Mouse (Mus musculus): ENCODE measurements around the gene Rab34. TPM values are rescaled to one million over a fixed set of nuclear protein-coding genes. Genes with fewer than 3 reads are reported as not detected.
A peak's percentile ranks its signal among the peaks of the same experiment; 100 is the strongest.

Gene Rab34
- polyA plus RNA-seq, 1 experiment: 79.2 TPM

GRCm38 (mm10) chr11:78164924-78165760 is 23.1 kb upstream of the Rab34 start, which contains the start of gene Traf4:
Gene Traf4 (minus strand): TSS chr11:78165589.
- peak; percentile 72 for DNase-seq (ENCODE audit: low spot score)

GRCm38 (mm10) chr11:78165761-78166109 is 22.5 kb upstream of the Rab34 start:
- DNase-seq (ENCODE audit: low spot score): no peak

DNA sequence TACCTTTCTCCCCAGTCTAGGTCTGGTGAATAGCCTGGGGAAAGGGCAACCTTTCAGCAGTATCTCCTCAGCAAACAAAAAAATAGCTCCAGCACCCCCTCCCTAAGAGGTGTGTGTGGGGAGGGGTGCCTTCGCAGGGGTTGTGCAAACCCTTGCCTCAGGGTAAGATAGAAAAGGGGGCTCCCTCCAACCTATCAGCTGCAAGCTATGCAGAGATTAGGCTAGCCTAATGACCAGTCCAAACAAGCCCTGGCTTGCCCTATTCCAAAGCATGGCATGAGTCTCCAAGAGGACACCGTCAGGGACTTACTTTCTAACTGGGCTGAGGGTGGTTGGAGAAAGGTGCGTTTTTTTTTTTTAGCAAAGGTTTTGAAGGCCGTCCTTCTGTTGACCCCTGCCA is 22.1 kb upstream of the Rab34 start:
- DNase-seq (ENCODE audit: low spot score): no peak

GRCm38 (mm10) chr11:78166640-78167039 is 21.6 kb upstream of the Rab34 start:
- no peak for DNase-seq (ENCODE audit: low spot score)

- DNase-seq (ENCODE audit: low spot score): no peak
Measured at GRCm38 (mm10) chr11:78167257-78167959, 20.8 kb upstream of the Rab34 start.

DNA sequence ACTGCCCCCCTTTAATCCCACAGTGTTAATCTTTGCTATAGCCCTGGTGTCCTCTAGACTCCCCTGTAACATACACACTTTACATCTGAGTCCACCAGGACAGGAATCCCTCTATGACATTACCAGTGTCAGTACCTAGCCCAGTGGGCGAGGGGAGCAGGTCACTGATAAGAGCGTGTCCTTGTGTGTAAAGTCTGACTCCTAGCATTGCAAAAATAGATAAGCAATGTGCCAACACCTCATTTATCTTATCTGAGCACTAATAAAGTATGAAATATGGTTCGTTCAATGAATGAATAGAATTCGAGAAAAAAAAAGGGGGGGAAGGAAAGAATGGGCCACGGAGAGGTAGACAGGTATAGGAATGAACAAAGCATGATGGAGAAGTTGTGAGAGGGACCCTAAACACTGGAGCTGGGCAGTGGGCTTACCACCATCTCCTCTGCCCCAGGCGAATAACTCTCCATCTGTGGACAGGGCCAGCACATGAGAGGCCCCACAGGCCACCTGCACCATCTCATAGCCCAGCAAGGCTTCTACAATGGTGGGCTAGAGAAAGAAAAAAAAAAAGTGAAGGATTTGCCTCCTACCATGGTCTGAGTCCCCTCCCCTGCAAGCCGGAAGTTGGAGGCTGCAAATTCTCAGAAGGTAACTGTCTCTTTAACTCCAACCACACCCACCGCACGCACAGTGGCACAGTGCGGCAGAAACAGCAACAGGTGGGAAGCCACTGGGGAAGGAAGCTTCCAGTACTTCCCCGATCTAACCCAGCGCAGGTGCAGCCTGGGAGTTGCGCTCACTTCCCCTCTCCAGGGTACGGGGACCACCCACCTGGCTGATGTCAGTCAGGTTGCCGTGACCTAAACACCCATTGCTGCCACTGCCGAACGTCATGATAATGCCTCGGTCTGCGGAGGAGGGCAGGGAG is 19.4 kb upstream of the Rab34 start:
- no peak for DNase-seq (ENCODE audit: low spot score)

DNA sequence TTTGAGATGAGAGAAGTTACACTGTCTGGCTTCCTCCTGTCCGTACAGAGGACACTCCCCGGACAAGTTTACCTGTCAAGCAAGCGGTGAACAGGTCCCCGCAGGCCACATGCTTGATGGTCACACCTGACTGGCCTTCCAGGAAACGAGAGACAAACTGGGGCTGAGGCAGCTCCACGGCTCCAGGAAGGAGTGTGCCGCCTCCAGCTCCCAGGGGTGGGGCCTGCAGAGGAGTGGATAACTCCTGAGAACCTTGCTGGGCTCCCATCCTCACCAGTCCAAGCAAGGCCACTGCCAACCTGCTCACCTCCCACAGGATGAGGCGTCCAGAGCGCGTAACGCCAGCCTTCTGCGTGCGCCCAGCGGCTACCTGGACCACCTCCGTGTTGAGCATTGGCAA is 17.9 kb upstream of the Rab34 start:
- no peak for DNase-seq (ENCODE audit: low spot score)

- DNase-seq (ENCODE audit: low spot score): no peak
Measured at GRCm38 (mm10) chr11:78171328-78171727, 16.9 kb upstream of the Rab34 start.

- DNase-seq (ENCODE audit: low spot score): no peak
Measured at GRCm38 (mm10) chr11:78172034-78172747, 16.0 kb upstream of the Rab34 start.

- no peak for DNase-seq (ENCODE audit: low spot score)
Measured at GRCm38 (mm10) chr11:78172748-78173383, 15.4 kb upstream of the Rab34 start.

DNA sequence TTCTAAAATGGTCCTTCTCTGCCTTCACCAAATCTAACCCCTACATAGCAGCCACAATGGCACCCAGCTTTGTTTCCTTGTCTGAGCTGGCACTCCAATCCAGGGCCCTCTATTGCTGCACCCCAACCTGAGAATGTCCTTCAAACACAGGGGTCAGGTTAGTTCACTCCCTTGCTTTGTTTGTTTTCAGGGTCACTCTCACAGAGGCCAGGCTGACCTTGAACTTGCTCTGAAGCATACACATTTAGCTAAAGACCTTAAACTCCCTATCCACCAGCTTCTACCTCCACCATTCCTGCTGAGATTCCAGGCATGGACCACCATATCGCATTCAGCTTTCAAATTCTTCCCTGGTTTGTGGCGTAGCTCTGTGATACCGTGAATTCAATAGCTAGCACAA is 13.7 kb upstream of the Rab34 start:
- DNase-seq (ENCODE audit: low spot score): no peak

GRCm38 (mm10) chr11:78175771-78176401 is 12.3 kb upstream of the Rab34 start:
- no peak for DNase-seq (ENCODE audit: low spot score)

DNA sequence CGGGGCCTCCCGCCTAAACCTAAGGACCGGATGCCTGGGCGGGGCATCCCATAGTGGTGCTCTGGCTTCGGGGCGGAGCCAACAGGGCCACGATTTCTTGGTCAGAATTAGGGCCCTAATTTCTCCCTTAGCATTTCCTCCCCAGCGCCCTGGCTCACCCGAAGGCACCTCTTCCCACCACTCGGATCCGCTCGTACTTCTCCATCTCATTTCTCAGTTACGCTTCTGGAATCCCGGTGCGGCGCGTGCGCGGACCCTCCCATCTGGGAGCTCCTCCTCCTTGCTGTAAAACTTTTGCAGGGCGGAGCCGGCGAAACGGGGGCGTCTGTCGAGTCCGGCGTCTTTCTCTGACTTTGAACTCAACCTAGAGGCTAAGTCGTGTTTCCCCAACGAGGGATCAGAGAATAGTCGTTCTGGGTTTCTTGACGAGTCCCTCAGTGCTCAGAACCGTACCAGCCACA is 11.8 kb upstream of the Rab34 start, which contains the start of the genes Nek8 and Tlcd1:
TSS of gene Nek8 (minus strand) at position 274 of the 461 bp plus-strand sequence.
TSS of gene Tlcd1 (plus strand) at position 310 of the 461 bp plus-strand sequence.
- DNase-seq (ENCODE audit: low spot score): peak; percentile 82

DNA sequence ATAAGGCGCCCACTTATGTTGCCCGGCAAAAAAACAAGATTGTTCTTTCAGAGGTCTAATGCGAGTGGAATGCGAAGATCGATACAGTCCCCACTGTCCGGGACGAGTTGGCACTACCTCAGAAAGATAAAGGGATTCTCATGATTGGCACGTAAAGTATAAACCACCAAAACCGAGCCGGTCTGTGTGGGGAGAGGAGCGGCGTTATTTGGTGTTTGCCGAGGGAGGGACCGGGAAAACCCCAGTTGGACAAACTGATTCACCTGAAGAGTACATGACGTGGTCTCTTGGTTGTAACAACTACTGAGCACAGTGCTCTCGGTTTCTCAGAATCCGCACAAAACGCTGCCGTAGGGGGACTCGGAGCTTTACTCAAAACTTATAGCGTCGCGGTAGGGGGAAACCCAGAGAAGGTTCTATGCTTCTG is 11.3 kb upstream of the Rab34 start:
- DNase-seq (ENCODE audit: low spot score): no peak

DNA sequence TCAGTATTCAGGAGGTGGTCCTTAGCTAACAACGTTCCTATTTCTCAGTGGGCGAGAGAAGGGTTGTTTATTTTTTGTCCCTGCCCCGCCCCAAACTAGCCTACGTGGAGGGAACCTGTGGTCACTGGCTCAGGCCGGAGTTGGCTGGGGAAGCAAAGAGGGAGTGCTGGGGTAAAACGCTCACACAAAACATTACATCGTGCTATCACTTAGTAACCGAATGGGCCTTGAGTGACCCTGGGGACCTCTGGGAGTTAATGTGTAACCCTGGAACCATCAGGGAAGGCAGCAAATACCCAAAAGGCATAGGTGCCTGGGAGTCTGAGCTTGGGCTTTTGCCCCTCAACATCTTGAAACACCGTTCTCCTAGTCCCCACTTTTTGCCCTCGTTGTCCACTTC is 10.8 kb upstream of the Rab34 start:
- no peak for DNase-seq (ENCODE audit: low spot score)

DNA sequence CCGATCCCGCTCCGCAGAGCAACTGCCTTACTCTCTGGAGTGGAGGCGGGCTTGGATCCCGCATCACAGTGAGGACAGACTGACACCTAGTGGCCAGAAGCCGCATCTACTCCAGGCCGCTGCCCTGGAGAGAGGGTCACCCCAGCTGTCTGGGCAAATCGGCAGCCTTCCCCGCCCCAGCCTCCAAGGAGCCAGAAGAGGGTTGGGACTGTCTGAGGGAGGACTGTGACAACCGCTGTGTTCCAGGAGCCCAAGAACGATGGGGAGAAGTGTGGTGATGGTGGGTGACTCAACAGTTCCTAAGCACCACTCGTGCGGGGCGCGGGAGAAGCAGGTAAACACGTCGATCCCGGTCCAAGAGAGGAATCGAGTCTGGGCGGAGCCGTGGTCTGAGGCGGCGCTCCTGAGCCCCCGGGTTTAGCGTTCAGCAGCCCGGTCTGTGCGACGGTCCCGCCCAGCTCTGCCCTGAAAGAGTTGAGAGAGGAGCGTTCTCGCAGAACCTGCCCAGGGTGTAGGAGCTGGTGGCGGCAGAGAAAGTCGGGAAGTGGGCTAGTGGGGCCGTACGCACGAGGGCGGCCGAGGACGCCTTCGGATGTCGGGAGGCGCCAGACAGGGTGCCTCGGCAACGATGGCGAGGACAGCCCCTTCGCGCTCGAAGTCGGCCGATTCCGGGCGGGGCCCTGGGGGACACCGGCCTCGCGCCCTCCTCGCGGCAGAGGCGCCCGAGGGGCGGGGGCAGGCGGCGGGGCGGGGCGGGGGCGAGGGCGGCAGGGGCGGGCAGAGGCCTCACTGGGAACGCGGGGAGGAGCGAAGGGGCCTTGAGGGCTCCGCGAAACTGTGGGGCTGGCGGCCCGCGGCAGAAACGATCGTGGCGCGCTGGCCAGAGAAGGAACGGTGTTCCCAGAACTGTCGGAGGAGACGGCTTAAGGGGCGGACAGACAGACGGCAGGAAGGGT is 10.0 kb upstream of the Rab34 start:
- peak; percentile 83 for DNase-seq (ENCODE audit: low spot score)

GRCm38 (mm10) chr11:78178859-78179437 is 9.3 kb upstream of the Rab34 start:
- DNase-seq (ENCODE audit: low spot score): peak; percentile 53

- no peak for DNase-seq (ENCODE audit: low spot score)
Measured at GRCm38 (mm10) chr11:78179438-78179999, 8.7 kb upstream of the Rab34 start.
